Mouse (Mus musculus) left cerebral cortex, postnatal 4 days (tissue): ENCODE results near the gene Mzf1. TPM values are rescaled to one million over a fixed set of nuclear protein-coding genes. Genes with fewer than 3 reads are reported as not detected.

ENCODE experiments used
- DNase-seq: peaks from one replicate; pipeline ENCODE4 v3.0.0-alpha.2; 2022
- intact Hi-C: fragments of 180-260 bp; cut with DNase I; formaldehyde crosslinking; loops from one replicate; pipeline ENCODE4 v1.15.1; 2025
- total RNA-seq, 2 experiments: library from RNA; stranded (reverse); gene quantifications; 2 replicates each; pipeline ENCODE4 v1.2.3; 2021

Gene Mzf1
- total RNA-seq, 2 experiments from 2014 or later: 13.7 to 17.3 TPM

GRCm38 (mm10) chr7:13035211-13035855, 19.2 kb downstream of the Mzf1 start:
- intact Hi-C loops: no loop called here

GRCm38 (mm10) chr7:13034148-13034977, 20.2 kb downstream of the Mzf1 start, which contains the start of gene Chmp2a:
TSS of gene Chmp2a (minus strand) at chr7:13034807.
- intact Hi-C loops: no loop called here
- DNase-seq: peak; percentile 98

More at GRCm38 (mm10) chr7:13035211-13035855, 19.2 kb downstream of the Mzf1 start:
- DNase-seq: peak; percentile 43

- no peak for DNase-seq
- intact Hi-C loops: no loop called here
Measured at GRCm38 (mm10) chr7:13033451-13034147, 21.0 kb downstream of the Mzf1 start.

- DNase-seq: no peak
- intact Hi-C loops: no loop called here
Measured at GRCm38 (mm10) chr7:13032541-13032940, 22.0 kb downstream of the Mzf1 start.

GRCm38 (mm10) chr7:13031983-13032382, 22.6 kb downstream of the Mzf1 start:
- intact Hi-C loops: no loop called here
- no peak for DNase-seq

GRCm38 (mm10) chr7:13031069-13031468, 23.5 kb downstream of the Mzf1 start:
- DNase-seq: no peak

GRCm38 (mm10) chr7:13028986-13029385, 25.6 kb downstream of the Mzf1 start:
- no peak for DNase-seq
- intact Hi-C loops: no loop called here

More at GRCm38 (mm10) chr7:13031069-13031468, 23.5 kb downstream of the Mzf1 start:
- intact Hi-C loops: no loop called here

GRCm38 (mm10) chr7:13025511-13026112, 29.0 kb downstream of the Mzf1 start:
- intact Hi-C loops: no loop called here

GRCm38 (mm10) chr7:13024805-13025204, 29.8 kb downstream of the Mzf1 start:
- DNase-seq: peak; percentile 91

More at GRCm38 (mm10) chr7:13025511-13026112, 29.0 kb downstream of the Mzf1 start:
- no peak for DNase-seq

GRCm38 (mm10) chr7:13023928-13024731, 30.4 kb downstream of the Mzf1 start:
- DNase-seq: peak; percentile 97
- intact Hi-C loops: no loop called here

More at GRCm38 (mm10) chr7:13024805-13025204, 29.8 kb downstream of the Mzf1 start:
- intact Hi-C loops: no loop called here

- peak; percentile 76 for DNase-seq
- intact Hi-C loops: no loop called here
Measured at GRCm38 (mm10) chr7:13022773-13023535, 31.6 kb downstream of the Mzf1 start.

GRCm38 (mm10) chr7:13015217-13015616, 39.3 kb downstream of the Mzf1 start:
- DNase-seq: no peak
- intact Hi-C loops: no loop called here

GRCm38 (mm10) chr7:13014275-13014839, 40.2 kb downstream of the Mzf1 start:
- DNase-seq: no peak
- intact Hi-C loops: no loop called here

GRCm38 (mm10) chr7:13013671-13014070, 40.9 kb downstream of the Mzf1 start:
- DNase-seq: no peak
- intact Hi-C loops: no loop called here

- DNase-seq: no peak
- intact Hi-C loops: no loop called here
Measured at GRCm38 (mm10) chr7:13010005-13010908, 44.3 kb downstream of the Mzf1 start, which contains the start of gene Zbtb45. TSS of gene Zbtb45 (minus strand) at chr7:13010034.

GRCm38 (mm10) chr7:13009143-13010004, 45.2 kb downstream of the Mzf1 start:
- intact Hi-C loops: no loop called here
- DNase-seq: peak; percentile 95
